Mouse (Mus musculus): ENCODE measurements at regions not wholly inside any gene's neighbourhood (a gene's known extent, or its start where the extent isn't known, plus 50 kb on each side); places are given as distances from the start of the nearest gene placed in this dataset.

DNA sequence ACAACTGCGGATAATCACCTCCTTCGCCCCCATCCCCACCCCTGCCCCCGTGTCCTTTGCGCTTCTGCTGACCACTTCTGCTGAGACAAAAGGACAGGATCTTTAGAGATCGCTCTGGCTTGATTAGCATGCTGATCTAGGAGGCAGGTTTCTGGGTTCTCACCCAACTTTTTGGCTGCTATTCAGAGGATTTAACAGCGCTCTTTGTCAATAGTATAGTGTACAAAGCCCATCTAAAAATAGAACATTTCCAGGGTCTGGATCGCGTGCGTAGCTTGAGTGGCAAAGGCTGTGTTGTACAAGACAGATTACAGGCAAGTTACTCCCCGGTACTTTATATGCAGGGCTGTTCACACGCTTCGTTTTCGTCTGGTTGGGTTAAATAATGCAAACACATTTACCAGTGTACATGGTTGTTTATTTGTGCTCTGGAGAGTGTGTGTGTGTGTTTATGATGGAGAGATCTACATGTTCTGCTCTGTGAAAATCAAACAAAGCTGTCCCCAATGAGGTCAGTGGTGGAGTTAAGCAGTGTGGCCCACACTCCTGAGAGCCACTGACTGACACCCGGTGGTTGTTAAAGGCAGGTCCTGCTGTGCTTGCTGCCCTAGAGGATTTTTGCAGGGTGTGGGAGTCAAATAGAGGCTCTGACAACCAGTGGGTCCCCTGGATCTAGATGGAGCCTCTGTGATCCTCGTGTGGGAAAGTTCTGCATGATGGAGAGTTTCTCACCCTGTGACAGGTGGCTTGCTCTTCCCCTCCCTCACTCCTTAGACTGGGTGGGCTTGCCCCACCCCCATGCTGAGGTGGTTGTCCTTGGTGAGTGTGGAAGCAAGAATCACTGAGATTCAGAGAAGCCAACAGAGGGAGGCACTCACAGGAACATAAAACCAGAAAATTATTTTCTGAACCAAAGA is 146.5 kb upstream of the Jade1 start:
- DNase-seq = peak; percentile 4

DNA sequence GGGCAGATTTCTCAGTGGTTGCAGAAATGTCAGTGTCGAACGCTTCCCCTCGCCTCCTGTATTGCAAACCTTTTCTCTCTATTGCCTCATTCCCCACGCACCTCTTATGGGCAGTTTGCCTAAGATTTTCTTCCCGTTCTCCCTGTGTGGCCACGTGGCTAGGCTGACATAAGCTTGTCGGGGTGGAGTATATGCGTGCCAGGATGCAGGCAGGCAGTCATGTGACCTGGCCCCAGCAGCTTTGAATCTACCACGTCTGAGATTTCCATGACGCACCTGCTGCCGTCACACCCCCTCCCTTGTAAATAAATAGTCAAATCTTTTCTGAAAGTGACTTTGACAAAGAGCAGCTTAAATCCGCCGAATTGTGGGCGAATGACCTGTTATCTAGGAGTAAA is 147.1 kb upstream of the Jade1 start:
- peak; percentile 76 for DNase-seq

GRCm38 (mm10) chr3:41407988-41408387 is 147.5 kb upstream of the Jade1 start:
- DNase-seq = no peak

- no peak for DNase-seq
These were observed 148.0 kb upstream of the Jade1 start for GRCm38 (mm10) chr3:41407520-41407919.

DNA sequence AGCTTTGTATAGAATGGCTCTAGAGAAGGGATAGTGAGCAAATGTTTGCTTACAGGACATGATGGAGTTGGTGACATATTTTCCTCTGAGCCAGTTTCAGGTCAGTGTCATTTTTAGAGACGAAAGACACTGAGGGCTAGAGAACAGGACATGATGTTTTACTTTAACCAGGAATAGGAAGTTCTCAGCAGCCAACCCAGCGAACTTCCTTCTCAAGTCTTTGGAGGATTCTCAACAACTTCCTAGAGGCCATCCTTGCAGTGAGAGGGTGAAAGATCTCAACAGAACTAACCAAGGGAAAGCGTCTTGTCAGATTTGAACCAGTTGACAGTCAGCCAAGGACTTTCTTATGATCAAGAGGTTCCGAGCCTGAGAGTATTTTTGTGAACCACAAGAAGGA is 153.7 kb upstream of the Jade1 start:
- DNase-seq = no peak

- no peak for DNase-seq
These were observed 165.7 kb upstream of the Jade1 start for GRCm38 (mm10) chr3:41389868-41390267.

- DNase-seq = no peak
These were observed 167.9 kb upstream of the Jade1 start for GRCm38 (mm10) chr3:41387469-41388212.

DNA sequence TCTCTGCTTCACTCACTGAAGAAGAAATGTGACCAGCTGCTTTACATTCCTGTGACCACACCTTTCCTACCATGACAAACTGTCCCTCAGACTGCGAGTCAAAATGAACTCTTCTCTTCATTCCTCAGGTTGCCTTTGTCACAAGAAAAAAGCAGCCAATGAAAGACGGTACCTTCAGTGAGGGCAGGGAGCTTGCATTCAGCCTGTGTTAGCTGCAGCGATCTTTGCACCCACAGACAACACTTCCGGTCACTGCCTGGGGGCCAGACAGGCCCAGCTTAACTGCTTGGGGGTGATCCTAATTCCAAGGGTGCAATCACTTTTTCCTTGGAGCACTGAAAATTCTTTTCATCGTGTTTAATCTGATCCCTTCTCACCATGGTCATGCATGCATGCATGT is 169.2 kb upstream of the Jade1 start:
- DNase-seq = no peak

DNA sequence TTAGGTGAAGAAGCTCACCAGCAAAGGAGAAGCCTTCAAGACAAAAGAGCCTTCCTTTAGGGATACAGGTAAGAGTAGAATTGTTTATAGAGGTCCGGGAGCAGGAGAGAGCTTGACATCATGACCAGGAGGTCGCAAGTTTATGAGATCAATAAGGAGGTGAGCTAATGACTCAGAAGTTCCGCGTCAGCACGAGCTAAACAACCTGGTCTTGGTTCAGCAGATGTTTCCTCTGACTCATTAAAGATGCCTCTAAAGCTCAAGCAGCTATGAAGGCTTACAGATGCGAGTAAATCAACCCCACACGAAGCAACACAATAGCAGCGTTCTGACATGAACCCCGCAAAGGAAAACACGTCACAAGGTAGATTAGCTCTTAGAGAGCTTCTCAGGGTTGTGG is 171.1 kb upstream of the Jade1 start:
- DNase-seq = no peak

- DNase-seq = no peak
These were observed 177.0 kb upstream of the Jade1 start for GRCm38 (mm10) chr3:41378576-41378975.

- DNase-seq = no peak
These were observed 177.6 kb upstream of the Jade1 start for GRCm38 (mm10) chr3:41377826-41378406.

- no peak for DNase-seq
These were observed 178.5 kb upstream of the Jade1 start for GRCm38 (mm10) chr3:41376848-41377582.

GRCm38 (mm10) chr3:41375230-41375930 is 180.2 kb upstream of the Jade1 start:
- no peak for DNase-seq

DNA sequence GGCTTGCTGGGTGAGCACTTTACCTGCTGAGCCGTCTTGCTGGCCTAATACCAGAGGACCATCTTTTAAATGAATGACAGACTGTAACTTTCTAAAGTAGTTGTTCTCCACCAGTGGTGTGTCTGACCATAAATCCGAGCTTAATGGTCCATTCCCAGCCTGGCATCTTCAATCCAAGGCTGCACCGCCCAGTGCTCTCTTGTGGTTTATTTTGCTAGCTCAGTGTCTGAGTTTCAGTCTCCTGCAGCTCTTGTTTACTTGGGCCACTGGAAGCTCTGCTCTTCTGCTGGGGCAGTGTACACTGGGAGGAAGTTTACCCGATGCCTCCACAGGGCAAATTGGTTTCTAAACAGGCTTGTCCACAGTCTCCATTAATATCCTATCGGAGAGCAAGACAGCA is 182.3 kb upstream of the Jade1 start:
- no peak for DNase-seq

- DNase-seq = no peak
These were observed 187.0 kb upstream of the Jade1 start for GRCm38 (mm10) chr3:41368351-41369101.

- DNase-seq = no peak
These were observed 188.8 kb upstream of the Jade1 start for GRCm38 (mm10) chr3:41366764-41367163.

DNA sequence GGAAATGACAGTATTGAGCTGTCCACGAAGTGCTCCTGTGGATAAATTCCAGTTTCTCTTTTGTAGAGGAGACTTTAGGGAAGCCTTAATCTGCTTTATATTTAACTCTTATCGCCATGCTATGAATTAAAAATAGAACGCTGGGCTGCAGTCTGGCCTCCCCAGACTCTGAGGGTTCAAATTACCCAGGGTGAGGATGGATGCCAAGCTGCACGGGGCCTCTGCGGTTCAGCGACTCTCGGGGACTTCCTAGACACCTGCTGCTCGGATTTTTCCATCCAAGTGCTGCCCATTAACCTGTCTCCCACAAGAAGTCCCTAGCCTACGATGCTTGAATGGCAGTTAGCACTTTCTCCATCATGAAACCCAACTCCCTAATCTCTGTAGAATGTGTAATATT is 189.3 kb upstream of the Jade1 start:
- no peak for DNase-seq

DNA sequence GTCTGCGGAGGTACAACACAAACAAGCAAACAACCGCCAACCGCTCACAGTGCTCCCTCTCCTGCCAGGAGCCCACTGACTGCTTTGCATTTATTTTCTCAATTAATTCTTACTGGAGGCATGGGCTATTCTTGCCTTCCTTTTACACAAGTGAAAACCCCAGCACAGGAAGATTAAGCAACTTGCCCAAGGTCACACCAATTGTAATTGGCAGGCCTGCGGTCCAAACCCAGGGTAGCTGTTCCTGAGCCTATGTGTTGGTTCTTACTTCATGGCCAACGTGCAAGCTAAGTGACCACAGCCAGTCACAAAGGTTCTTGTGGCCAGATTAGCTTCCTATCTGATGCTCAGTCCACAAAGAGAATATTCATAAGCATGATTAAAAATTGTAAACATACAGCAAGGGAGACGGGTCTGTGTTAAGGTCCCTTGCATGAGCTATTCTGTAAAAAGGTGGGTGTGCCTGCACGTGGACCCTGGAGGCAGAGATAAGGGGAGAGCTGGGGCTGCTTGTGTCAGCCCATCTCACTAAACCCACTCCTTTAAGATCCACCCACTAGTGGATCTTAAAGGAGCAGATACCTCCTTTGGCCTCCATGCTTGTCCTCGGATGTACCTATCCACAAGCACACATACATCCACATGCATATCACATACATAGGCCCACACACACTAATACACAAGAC is 190.2 kb upstream of the Jade1 start:
- DNase-seq = no peak

- DNase-seq = no peak
These were observed 191.6 kb upstream of the Jade1 start for GRCm38 (mm10) chr3:41363947-41364346.

DNA sequence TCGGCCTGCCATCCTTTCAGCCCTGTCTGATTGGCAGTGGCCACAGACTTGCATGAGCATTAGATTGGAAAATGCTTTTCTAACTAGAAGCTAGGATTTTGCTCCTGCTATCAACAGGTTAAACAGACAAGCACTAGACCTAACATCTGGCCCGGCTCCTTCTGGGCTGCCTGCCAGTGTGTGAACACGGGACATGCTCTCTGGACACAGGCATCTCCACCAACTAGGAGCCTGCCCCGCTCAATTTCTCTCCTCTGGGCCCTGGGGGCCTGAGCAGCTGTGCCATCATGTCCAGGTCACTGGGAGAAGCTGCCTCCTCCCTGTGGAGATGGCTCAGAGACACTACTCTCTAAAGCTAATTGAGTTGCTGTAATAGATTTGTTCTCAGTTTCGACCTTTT is 195.3 kb upstream of the Jade1 start:
- DNase-seq = no peak

DNA sequence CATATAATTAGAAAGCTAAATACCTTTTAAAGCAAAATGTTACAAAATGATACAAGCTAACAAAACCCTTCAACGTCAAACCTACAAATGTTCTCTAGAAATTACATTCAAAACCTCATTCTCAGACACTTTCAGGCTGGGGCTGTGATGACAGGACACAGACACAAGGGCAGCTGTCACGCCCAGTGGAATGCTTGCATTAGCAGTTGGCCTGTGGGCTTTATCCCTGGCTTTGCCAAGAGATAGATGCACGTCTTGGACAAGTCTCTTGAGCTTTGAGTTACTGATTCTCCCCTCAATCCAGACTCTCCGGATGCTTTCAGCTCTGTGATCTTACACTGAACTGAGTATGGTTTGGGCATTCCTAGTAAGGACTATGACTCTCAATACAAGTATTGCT is 196.1 kb upstream of the Jade1 start:
- DNase-seq = no peak
